Mouse (Mus musculus) limb, embryonic 14.5 days (tissue): ENCODE measurements around the gene Arhgef39. TPM values are rescaled to one million over a fixed set of nuclear protein-coding genes. Genes with fewer than 3 reads are reported as not detected.

Source experiments
- ATAC-seq: fragments of 200-750 bp; cut with Nextera tagmentation; 2 replicates; pipeline ENCODE4 v1.8.0; 2017; ENCODE audit warnings: low read depth, moderate number of reproducible peaks, moderate TSS enrichment; ENCODE audit not compliant: low FRiP score
- DNase-seq: peaks from one replicate; pipeline ENCODE4 v3.0.0-alpha.2; 2015; ENCODE audit warnings: low spot score
- H3K27ac ChIP-seq: fragments of 300-500 bp; sonication (generic); replicated peaks from 2 replicates; pipeline ENCODE4 v1.5.1; 2014; ENCODE audit warnings: low read depth, mild to moderate bottlenecking, low read length, moderate library complexity, mixed read lengths
- H3K27me3 ChIP-seq: fragments of 300-500 bp; sonication (generic); 2 replicates; pipeline ENCODE4 v1.6.1; 2014; ENCODE audit warnings: low read length, mixed read lengths; ENCODE audit not compliant: control insufficient read depth, insufficient read depth
- H3K36me3 ChIP-seq: fragments of 300-500 bp; sonication (generic); 2 replicates; pipeline ENCODE4 v1.6.1; 2014; ENCODE audit warnings: mild to moderate bottlenecking, low read length, moderate library complexity, mixed read lengths; ENCODE audit not compliant: control insufficient read depth, insufficient read depth
- H3K4me1 ChIP-seq: fragments of 300-500 bp; sonication (generic); 2 replicates; pipeline ENCODE4 v1.6.1; 2014; ENCODE audit warnings: antibody characterized with exemption, low read length, mixed read lengths; ENCODE audit not compliant: control insufficient read depth, insufficient read depth
- H3K4me2 ChIP-seq: fragments of 300-500 bp; sonication (generic); replicated peaks from 2 replicates; pipeline ENCODE4 v1.6.1; 2014; ENCODE audit warnings: low read depth, mild to moderate bottlenecking, low read length, moderate library complexity; ENCODE audit not compliant: severe bottlenecking
- H3K4me3 ChIP-seq: fragments of 300-500 bp; sonication (generic); replicated peaks from 2 replicates; pipeline ENCODE4 v1.5.1; 2014; ENCODE audit warnings: low read length
- H3K9ac ChIP-seq: fragments of 300-500 bp; sonication (generic); 2 replicates; pipeline ENCODE4 v1.6.1; 2014; ENCODE audit warnings: mild to moderate bottlenecking, low read depth, low read length, moderate library complexity; ENCODE audit not compliant: severe bottlenecking
- H3K9me3 ChIP-seq: fragments of 300-500 bp; sonication (generic); 2 replicates; pipeline ENCODE4 v1.6.1; 2016; ENCODE audit warnings: low read length; ENCODE audit not compliant: control insufficient read depth
- POLR2A ChIP-seq: fragments of 200-500 bp; IDR thresholded peaks from 2 replicates; pipeline ENCODE4 v1.8.0; 2012; ENCODE audit warnings: inconsistent platforms, mild to moderate bottlenecking, moderate library complexity, borderline replicate concordance; ENCODE audit not compliant: insufficient read depth, insufficient read length; ENCODE audit errors: extremely low read depth
- WGBS: fragments of 180-500 bp; shearing (Covaris S2); extraction: QIAGEN DNeasy Blood & Tissue Kit; methylation state at CpG from one replicate; pipeline ENCODE4 v1.1.7; 2014; 5-methylcytosine and 5-hydroxymethylcytosine counted together
- polyA plus RNA-seq, 2 experiments: library from polyadenylated mRNA; depleted of rRNA in 1 of 2; stranded (reverse) in 1 of 2; unstranded in 1 of 2; fragments of >200 nt; fragmentation: Nextera tagmentation in 1 of 2; extraction: Ambion mirVana in 1 of 2; gene quantifications; 2 replicates each; pipeline versions ENCODE4 v1.2.1 to v1.2.3; 2012 to 2014

The Arhgef39 gene
- polyA plus RNA-seq, 2 experiments: 25.2 to 84.9 TPM

GRCm38 (mm10) chr4:43507938-43508665 is 8.6 kb upstream of the Arhgef39 start:
- Histone ChIP-seq H3K9me3 (no peaks in the 10 kb centered on the region), H3K27me3 (no peaks in the 10 kb centered on the region), H3K9ac (peak overlapping the region; percentile 52), H3K4me2 (peak overlapping the region; percentile 77), H3K4me1 (peaks cover 24% of the 10 kb centered on the region), H3K4me3 (peak overlapping the region; percentile 48), H3K27ac (no peak overlapping the region), H3K36me3 (no peaks in the 10 kb centered on the region)
- 6% methylated on average over 22 of the region's 22 CpGs for WGBS
- ATAC-seq (peak; percentile 27), DNase-seq (no peak)
- no peak for TF ChIP-seq POLR2A

GRCm38 (mm10) chr4:43506536-43507185 is 7.2 kb upstream of the Arhgef39 start, which contains the start of gene Car9:
Gene Car9 (plus strand): TSS chr4:43506966.
- no peak for TF ChIP-seq POLR2A
- Histone ChIP-seq H3K36me3 (no peaks in the 10 kb centered on the region), H3K4me3 (no peak within 1 kb of the TSS; the same call in 1 of the 2 replicates), H3K9ac (no peak within 1 kb of the TSS), H3K9me3 (no peaks in the 10 kb centered on the region), H3K27ac (no peak within 1 kb of the TSS), H3K27me3 (no peaks in the 10 kb centered on the region), H3K4me2 (peak within 1 kb of the TSS; percentile 77), H3K4me1 (peaks cover 25% of the 10 kb centered on the region)
- no peak for DNase-seq
- ATAC-seq: no peak
- 54% methylated on average over 9 of the region's 9 CpGs for WGBS

GRCm38 (mm10) chr4:43506074-43506473 is 6.6 kb upstream of the Arhgef39 start:
- ATAC-seq (no peak), DNase-seq (no peak)
- TF ChIP-seq POLR2A: no peak
- peaks cover 29% of the 10 kb centered on the region for H3K4me1 ChIP-seq
- H3K27me3 ChIP-seq: no peaks in the 10 kb centered on the region
- WGBS: 84% methylated on average over 8 of the region's 8 CpGs
- no peak overlapping the region for H3K4me3 ChIP-seq
- no peaks in the 10 kb centered on the region for H3K9me3 ChIP-seq
- no peak overlapping the region for H3K9ac ChIP-seq
- H3K4me2 ChIP-seq: no peak overlapping the region
- H3K27ac ChIP-seq: no peak overlapping the region
- H3K36me3 ChIP-seq: no peaks in the 10 kb centered on the region

- Histone ChIP-seq H3K4me1 (peaks cover 31% of the 10 kb centered on the region), H3K27ac (no peak overlapping the region), H3K9me3 (no peaks in the 10 kb centered on the region), H3K9ac (no peak overlapping the region), H3K4me2 (no peak overlapping the region), H3K27me3 (no peaks in the 10 kb centered on the region), H3K36me3 (no peaks in the 10 kb centered on the region), H3K4me3 (no peak overlapping the region)
- TF ChIP-seq POLR2A: no peak
- no peak for ATAC-seq
- WGBS: 81% methylated on average over 4 of the region's 4 CpGs
- no peak for DNase-seq
These were observed 4.8 kb upstream of the Arhgef39 start for GRCm38 (mm10) chr4:43504269-43504668.

GRCm38 (mm10) chr4:43503506-43503905 is 4.0 kb upstream of the Arhgef39 start:
- Histone ChIP-seq H3K27ac (no peak overlapping the region), H3K4me1 (peaks cover 29% of the 10 kb centered on the region), H3K36me3 (no peaks in the 10 kb centered on the region), H3K9me3 (no peaks in the 10 kb centered on the region), H3K27me3 (no peaks in the 10 kb centered on the region), H3K9ac (no peak overlapping the region), H3K4me2 (no peak overlapping the region), H3K4me3 (no peak overlapping the region)
- WGBS: 83% methylated on average over 6 of the region's 6 CpGs
- TF ChIP-seq POLR2A: no peak
- no peak for DNase-seq
- ATAC-seq: no peak
